Mouse (Mus musculus) common myeloid progenitor, adult 5-6 weeks (primary cell): ENCODE measurements around the gene Ctrc. TPM values are rescaled to one million over a fixed set of nuclear protein-coding genes. Genes with fewer than 3 reads are reported as not detected.
A peak's percentile ranks its signal among the peaks of the same experiment; 100 is the strongest.
"Not testable (repeated sequence)": the region's sequence is repeated elsewhere in the genome, so short reads cannot be mapped to it uniquely, and the experiment has no call there.

Experiments
- ATAC-seq: replicated peaks from 2 replicates; pipeline ENCODE4 v1.8.0; 2016; ENCODE audit warnings: low read depth, mild to moderate bottlenecking, moderate TSS enrichment, inconsistent platforms; ENCODE audit not compliant: poor library complexity, severe bottlenecking
- total RNA-seq: library from RNA; stranded (forward); fragments of 200-1000, 187-1606 nt; gene quantifications from 2 replicates; pipeline ENCODE4 v1.2.3, GENCODE M21; 2017

The Ctrc gene
- total RNA-seq, 1 experiment from 2014 or later: not detected

GRCm38 (mm10) chr4:141791486-141791885 is 54.7 kb downstream of the Ctrc start:
- no peak for ATAC-seq

GRCm38 (mm10) chr4:141790524-141790990 is 55.6 kb downstream of the Ctrc start, which contains the start of gene Dnajc16:
TSS of gene Dnajc16 (minus strand) at chr4:141790931.
- peak; percentile 73 for ATAC-seq

- ATAC-seq: no peak
Observed at GRCm38 (mm10) chr4:141789564-141790218, 56.5 kb downstream of the Ctrc start.

GRCm38 (mm10) chr4:141787462-141787861 is 58.7 kb downstream of the Ctrc start:
- no peak for ATAC-seq

- ATAC-seq: no peak
Observed at GRCm38 (mm10) chr4:141787046-141787445, 59.1 kb downstream of the Ctrc start.

- ATAC-seq: no peak
Observed at GRCm38 (mm10) chr4:141786141-141786540, 60.0 kb downstream of the Ctrc start.

- ATAC-seq: no peak
Observed at GRCm38 (mm10) chr4:141784835-141785234, 61.3 kb downstream of the Ctrc start.

GRCm38 (mm10) chr4:141781201-141781985 is 64.8 kb downstream of the Ctrc start:
- no peak for ATAC-seq

GRCm38 (mm10) chr4:141779828-141780227 is 66.3 kb downstream of the Ctrc start:
- no peak for ATAC-seq

GRCm38 (mm10) chr4:141773019-141773418 is 73.1 kb downstream of the Ctrc start:
- not testable (repeated sequence) for ATAC-seq

- ATAC-seq: peak; percentile 48
Observed at GRCm38 (mm10) chr4:141771823-141772222, 74.3 kb downstream of the Ctrc start.

GRCm38 (mm10) chr4:141769501-141770160 is 76.5 kb downstream of the Ctrc start:
- ATAC-seq: no peak

- peak; percentile 45; the same call in 1 of the 2 replicates for ATAC-seq
Observed at GRCm38 (mm10) chr4:141767353-141768036, 78.7 kb downstream of the Ctrc start.

- 0 out of 2 replicates have a peak, but pooled peaks have one; percentile 6 for ATAC-seq
Observed at GRCm38 (mm10) chr4:141766668-141767352, 79.3 kb downstream of the Ctrc start.

- peak; percentile 66 for ATAC-seq
Observed at GRCm38 (mm10) chr4:141766316-141766667, 79.9 kb downstream of the Ctrc start.

- no peak for ATAC-seq
Observed at GRCm38 (mm10) chr4:141765008-141765407, 81.2 kb downstream of the Ctrc start.
